Comparison of ENCODE assay signal across 8 mouse cellular contexts in genomic region chr7:24964897-24965535, GRCm38 (mm10). TPM values are rescaled to one million over a fixed set of nuclear protein-coding genes. Genes with fewer than 3 reads are reported as not detected.
DNase-seq lines count a peak whose midpoint lies in the region; ATAC-seq lines count a peak whose summit lies in the region.

No protein-coding gene starts in this region.

- H3K4me2 ChIP-seq in heart, embryonic 13.5 days = no peak overlapping the region
- no peak overlapping the region for H3K4me2 ChIP-seq in lung, embryonic 16.5 days (ENCODE audit: low read depth, low read length)

- peak; percentile 75 to 86 for DNase-seq in CD8-positive naive resting alpha-beta T cell, adult 2 months (ENCODE audit: low read depth in 2 of 2, low spot score in 2 of 2)
- peak; percentile 88 for DNase-seq in adrenal gland, postnatal 10 days
- peak; percentile 73 for DNase-seq in embryo, embryonic 11.5 days (ENCODE audit: low read depth, low spot score)
- peak; percentile 79 to 91 for DNase-seq in kidney, postnatal 25 days
- peak; percentile 88 for DNase-seq in retina, postnatal 1 day
- peak; percentile 52 for DNase-seq in urinary bladder, adult 2 months (ENCODE audit: low spot score)

- ATAC-seq in heart, embryonic 13.5 days (ENCODE audit: extremely low read depth, insufficient number of reproducible peaks, low FRiP score, low TSS enrichment) = no peak
- ATAC-seq in lung, embryonic 16.5 days (ENCODE audit: low read depth) = peak; percentile 31

- no peak overlapping the region for H3K27ac ChIP-seq in heart, embryonic 13.5 days (replicated peaks)
- no peak overlapping the region for H3K27ac ChIP-seq in lung, embryonic 16.5 days (ENCODE audit: low read length)

- no peaks in the 10 kb centered on the region for H3K4me1 ChIP-seq in heart, embryonic 13.5 days
- no peaks in the 10 kb centered on the region for H3K4me1 ChIP-seq in lung, embryonic 16.5 days (replicated peaks; ENCODE audit: control insufficient read depth, insufficient read depth, low read length)

- H3K27me3 ChIP-seq in heart, embryonic 13.5 days (replicated peaks) = no peaks in the 10 kb centered on the region
- no peaks in the 10 kb centered on the region for H3K27me3 ChIP-seq in lung, embryonic 16.5 days (ENCODE audit: control insufficient read depth, insufficient read depth, low read depth, low read length)

- H3K4me3 ChIP-seq in heart, embryonic 13.5 days = no peak overlapping the region
- no peak overlapping the region for H3K4me3 ChIP-seq in lung, embryonic 16.5 days (ENCODE audit: low read length)

- H3K36me3 ChIP-seq in heart, embryonic 13.5 days = peaks cover 9% of the 10 kb centered on the region
- no peaks in the 10 kb centered on the region for H3K36me3 ChIP-seq in lung, embryonic 16.5 days (ENCODE audit: control insufficient read depth, insufficient read depth, low read length)

- no peaks in the 10 kb centered on the region for H3K9me3 ChIP-seq in heart, embryonic 13.5 days
- H3K9me3 ChIP-seq in lung, embryonic 16.5 days (ENCODE audit: control insufficient read depth, low read length) = no peaks in the 10 kb centered on the region

- peak overlapping the region; percentile 28; the same call in 1 of the 2 replicates for H3K9ac ChIP-seq in heart, embryonic 13.5 days
- no peak overlapping the region for H3K9ac ChIP-seq in lung, embryonic 16.5 days (ENCODE audit: low read length)

- 14% methylated on average over 5 of the region's 5 CpGs for WGBS in heart, embryonic 13.5 days
- 5% methylated on average over 5 of the region's 5 CpGs for WGBS in lung, embryonic 16.5 days

RNA-seq across cellular contexts. Expression of gene Rabac1, which starts 7.5 kb away (rescaled TPM):
- total RNA-seq in adrenal gland, postnatal 10 days (2021) = 100 to 1,000 TPM; 222 to 234 TPM
- polyA plus RNA-seq in heart, embryonic 13.5 days (2015; fragmentation: Nextera tagmentation; extraction: Ambion mirVana) = 185 and 197 TPM in 2 replicates
- 180 and 202 TPM in 2 replicates for polyA plus RNA-seq in lung, embryonic 16.5 days (2015; fragmentation: Nextera tagmentation; extraction: Ambion mirVana)
- polyA plus RNA-seq in urinary bladder, adult 2 months (2012; rRNA removed) = 367 and 429 TPM in 2 replicates

RNA-seq across cellular contexts. Expression of gene Gm4881, which starts 20.7 kb away (rescaled TPM):
- not detected for total RNA-seq in adrenal gland, postnatal 10 days (2021)
- not detected in 2 replicates for polyA plus RNA-seq in heart, embryonic 13.5 days (2015; fragmentation: Nextera tagmentation; extraction: Ambion mirVana)
- not detected in 2 replicates for polyA plus RNA-seq in lung, embryonic 16.5 days (2015; fragmentation: Nextera tagmentation; extraction: Ambion mirVana)
- not detected in 2 replicates for polyA plus RNA-seq in urinary bladder, adult 2 months (2012; rRNA removed)

RNA-seq across cellular contexts. Expression of gene Atp1a3, which starts 40.7 kb away (rescaled TPM):
- total RNA-seq in adrenal gland, postnatal 10 days (2021) = 10 to 100 TPM; 26.2 to 42.2 TPM
- polyA plus RNA-seq in heart, embryonic 13.5 days (2015; fragmentation: Nextera tagmentation; extraction: Ambion mirVana) = 1.4 and 1.6 TPM in 2 replicates
- 1.0 and 2.1 TPM in 2 replicates for polyA plus RNA-seq in lung, embryonic 16.5 days (2015; fragmentation: Nextera tagmentation; extraction: Ambion mirVana)
- 0.51 and 0.93 TPM in 2 replicates for polyA plus RNA-seq in urinary bladder, adult 2 months (2012; rRNA removed)
